Mouse (Mus musculus) heart, postnatal 0 days (tissue): ENCODE data around the gene Crtc1. TPM values are rescaled to one million over a fixed set of nuclear protein-coding genes. Genes with fewer than 3 reads are reported as not detected.

Experiments
- ATAC-seq: fragments of 200-750 bp; cut with Nextera tagmentation; 2 replicates; pipeline ENCODE4 v1.8.0; 2017; ENCODE audit warnings: low read depth, moderate number of reproducible peaks, moderate library complexity; ENCODE audit not compliant: insufficient read depth
- DNase-seq: peaks from one replicate; pipeline ENCODE4 v3.0.0-alpha.2; 2016; ENCODE audit warnings: low spot score
- H3K27ac ChIP-seq: fragments of 300-500 bp; sonication (generic); 2 replicates; pipeline ENCODE4 v1.5.1; 2014; ENCODE audit warnings: low read depth, mild to moderate bottlenecking
- H3K27me3 ChIP-seq: fragments of 300-500 bp; sonication (generic); 2 replicates; pipeline ENCODE4 v1.6.1; 2014; ENCODE audit warnings: low read length, mixed read lengths; ENCODE audit not compliant: control insufficient read depth, insufficient read depth
- H3K36me3 ChIP-seq: fragments of 300-500 bp; sonication (generic); replicated peaks from 2 replicates; pipeline ENCODE4 v1.6.1; 2014; ENCODE audit warnings: low read length, mixed read lengths; ENCODE audit not compliant: control insufficient read depth, insufficient read depth
- H3K4me1 ChIP-seq: fragments of 300-500 bp; sonication (generic); 2 replicates; pipeline ENCODE4 v1.6.1; 2014; ENCODE audit warnings: antibody characterized with exemption; ENCODE audit not compliant: control insufficient read depth, insufficient read depth
- H3K4me2 ChIP-seq: fragments of 300-500 bp; sonication (generic); 2 replicates; pipeline ENCODE4 v1.6.1; 2014; ENCODE audit warnings: low read depth, mild to moderate bottlenecking, low read length, moderate library complexity
- H3K4me3 ChIP-seq: fragments of 300-500 bp; sonication (generic); 2 replicates; pipeline ENCODE4 v1.5.1; 2014; ENCODE audit warnings: low read depth, low read length
- H3K9ac ChIP-seq: fragments of 300-500 bp; sonication (generic); replicated peaks from 2 replicates; pipeline ENCODE4 v1.6.1; 2014; ENCODE audit warnings: low read depth, low read length, mixed read lengths
- H3K9me3 ChIP-seq: fragments of 300-500 bp; sonication (generic); replicated peaks from 2 replicates; pipeline ENCODE4 v1.6.1; 2016; ENCODE audit warnings: low read length; ENCODE audit not compliant: control insufficient read depth
- CTCF ChIP-seq: IDR thresholded peaks from 2 replicates; pipeline ENCODE4 v1.5.1; 2016; ENCODE audit warnings: antibody characterized with exemption, control low read depth, low read depth
- EP300 ChIP-seq: IDR thresholded peaks from 2 replicates; pipeline ENCODE4 v1.6.1; 2016; ENCODE audit warnings: antibody characterized with exemption, low read depth
- WGBS: fragments of 180-500 bp; shearing (Covaris S2); extraction: QIAGEN DNeasy Blood & Tissue Kit; methylation state at CpG from one replicate; pipeline ENCODE4 v1.1.7; 2014; 5-methylcytosine and 5-hydroxymethylcytosine counted together
- polyA plus RNA-seq: library from polyadenylated mRNA; unstranded; fragments of >200 nt; fragmentation: Nextera tagmentation; extraction: Ambion mirVana; gene quantifications from 2 replicates; pipeline ENCODE4 v1.2.1, GENCODE M21; 2015
- total RNA-seq: library from RNA; depleted of rRNA; stranded (reverse); fragments of >200 nt; gene quantifications from 2 replicates; pipeline ENCODE4 v1.2.3, GENCODE M21; 2014; ENCODE audit warnings: low replicate concordance; rRNA removed

The Crtc1 gene
- total RNA-seq (6.0 and 6.5 TPM in 2 replicates), polyA plus RNA-seq (6.0 and 6.9 TPM in 2 replicates)

DNA sequence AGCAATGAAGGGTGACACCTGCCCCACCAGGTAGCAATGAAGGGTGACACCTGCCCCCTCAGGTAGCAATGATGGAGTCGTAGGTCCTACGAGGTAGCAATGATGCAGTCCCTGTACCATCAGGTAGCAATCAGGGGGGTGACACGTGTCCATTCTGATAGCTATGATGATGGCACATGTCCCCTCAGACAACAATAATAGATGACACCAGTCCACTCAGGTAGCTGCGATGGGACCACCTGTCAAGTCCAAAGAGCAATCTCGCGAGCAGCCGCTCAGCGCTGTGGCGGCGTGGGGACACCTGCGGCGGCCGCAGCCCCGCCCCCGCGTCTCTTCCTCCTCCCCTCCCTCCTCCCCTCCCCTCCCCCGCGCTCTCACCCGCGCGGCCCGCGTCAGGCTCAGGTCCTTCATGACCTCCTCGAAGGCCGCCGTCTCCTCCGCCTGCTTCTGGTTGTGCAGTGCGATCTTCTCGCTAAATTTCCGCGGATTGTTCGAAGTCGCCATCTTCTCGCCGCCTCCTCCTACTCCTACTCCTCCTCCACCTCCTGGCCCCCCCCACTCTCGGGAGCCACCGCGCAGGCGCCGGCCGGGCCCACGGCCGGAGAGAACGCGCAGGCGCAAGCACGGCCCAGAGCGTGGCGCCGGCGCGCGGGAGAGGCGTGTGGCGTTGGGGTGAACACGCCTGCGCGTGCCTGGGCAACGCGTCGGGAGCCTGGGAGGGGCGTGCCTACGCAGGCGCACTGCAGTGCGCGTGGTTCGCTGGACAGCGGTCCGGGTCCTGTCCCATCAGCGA lies at the start of gene Crtc1:
Gene Crtc1, minus strand, starts transcription at position 525 of the 793 bp plus-strand sequence.
- peak within 1 kb of the TSS; percentile 61 for H3K9ac ChIP-seq
- TF ChIP-seq CTCF = no peak
- no peak for TF ChIP-seq EP300
- H3K4me3 ChIP-seq = peak within 1 kb of the TSS; percentile 82
- H3K4me2 ChIP-seq = peak within 1 kb of the TSS; percentile 84
- H3K9me3 ChIP-seq = no peaks in the 10 kb centered on the region
- DNase-seq (peak; percentile 95), ATAC-seq (peak; percentile 99)
- H3K36me3 ChIP-seq = no peaks in the 10 kb centered on the region
- no peaks in the 10 kb centered on the region for H3K27me3 ChIP-seq
- H3K4me1 ChIP-seq = peaks cover 8% of the 10 kb centered on the region
- under 1% methylated on average over 67 of the region's 70 CpGs for WGBS
- 0 out of 2 replicates have a peak within 1 kb of the TSS, but pooled peaks have one; percentile 43 for H3K27ac ChIP-seq

DNA sequence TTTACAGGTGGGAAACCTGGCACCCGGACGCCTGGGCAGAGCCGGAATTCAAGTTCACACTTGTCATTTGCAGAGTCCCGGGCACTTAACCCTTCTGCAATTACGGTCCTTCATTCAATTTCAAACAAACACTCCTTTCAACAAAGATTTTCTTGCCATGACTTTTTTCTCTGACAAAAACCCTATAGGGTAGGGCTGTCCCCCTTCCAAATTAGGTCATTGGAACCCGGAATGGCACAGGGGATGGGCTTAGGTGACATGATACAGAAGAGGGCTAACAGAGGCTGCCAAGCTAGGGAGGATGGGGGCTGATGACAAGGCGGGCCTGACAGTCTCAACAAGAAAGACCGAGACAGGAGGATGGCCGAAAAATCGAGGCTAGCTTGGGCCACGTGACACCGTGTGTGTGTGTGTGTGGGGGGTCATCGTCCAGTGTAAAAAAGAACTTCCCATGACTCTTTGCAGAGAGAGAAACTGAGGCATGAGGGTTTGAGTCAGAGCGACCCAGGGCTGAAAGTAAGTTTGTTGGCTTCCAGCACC lies 49.6 kb upstream of the Crtc1 start:
- no peak for DNase-seq
- 5% methylated on average over 14 of the region's 14 CpGs for WGBS
- no peak for ATAC-seq
- Histone ChIP-seq H3K27me3 (peaks cover 98% of the 10 kb centered on the region), H3K9me3 (no peaks in the 10 kb centered on the region), H3K36me3 (no peaks in the 10 kb centered on the region), H3K9ac (no peak overlapping the region; the same call in 1 of the 2 replicates), H3K4me1 (peaks cover 27% of the 10 kb centered on the region), H3K27ac (no peak overlapping the region), H3K4me2 (peak overlapping the region; percentile 59), H3K4me3 (peak overlapping the region; percentile 38)
- no peak for TF ChIP-seq CTCF
- no peak for TF ChIP-seq EP300

DNA sequence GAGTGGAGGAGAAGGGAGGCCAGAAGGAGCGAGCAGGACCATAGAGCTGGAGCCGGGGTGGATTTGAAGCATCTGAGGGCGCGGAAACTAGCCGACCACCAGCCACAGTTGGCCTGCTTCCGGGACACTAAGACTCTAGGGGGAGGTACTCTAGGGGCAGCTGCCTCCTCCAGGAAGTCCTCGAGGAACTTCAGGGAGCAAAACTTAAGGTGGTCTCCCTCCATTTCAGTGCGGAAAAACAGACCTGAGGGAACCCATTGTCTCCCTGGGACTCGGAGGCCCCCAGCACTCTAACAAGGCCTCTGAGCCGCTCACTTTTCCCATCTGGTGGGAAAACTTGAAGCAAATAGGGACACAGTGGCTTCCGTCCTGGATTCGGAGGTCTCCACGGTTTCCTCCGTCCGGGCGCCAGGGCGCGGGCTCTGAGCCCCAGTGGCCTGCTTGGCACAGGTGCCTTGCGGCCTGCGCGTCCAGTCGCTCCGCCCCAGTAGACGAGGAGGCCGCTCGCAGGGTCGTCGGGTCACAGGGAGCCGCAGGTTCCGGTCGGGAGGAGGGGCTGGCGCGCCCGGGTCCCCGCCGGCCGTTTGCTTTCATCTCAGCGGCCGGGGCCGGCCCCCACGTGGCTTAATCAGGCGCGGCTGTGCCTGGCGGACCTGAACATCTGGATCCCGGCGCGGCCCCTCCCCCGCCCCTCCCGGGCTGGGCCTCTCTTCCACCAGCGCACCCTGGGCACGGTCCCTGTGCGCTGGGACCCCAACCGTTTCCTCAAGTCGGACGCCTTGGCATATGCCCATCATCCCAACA lies 48.8 kb upstream of the Crtc1 start:
- Histone ChIP-seq H3K36me3 (no peaks in the 10 kb centered on the region), H3K4me1 (peaks cover 20% of the 10 kb centered on the region), H3K27me3 (peaks cover 98% of the 10 kb centered on the region), H3K4me3 (peak overlapping the region; percentile 38), H3K27ac (no peak overlapping the region), H3K9ac (no peak overlapping the region), H3K4me2 (peak overlapping the region; percentile 57), H3K9me3 (no peaks in the 10 kb centered on the region)
- TF ChIP-seq CTCF (no peak), EP300 (no peak)
- 3% methylated on average over 54 of the region's 55 CpGs for WGBS
- DNase-seq (no peak), ATAC-seq (no peak)

DNA sequence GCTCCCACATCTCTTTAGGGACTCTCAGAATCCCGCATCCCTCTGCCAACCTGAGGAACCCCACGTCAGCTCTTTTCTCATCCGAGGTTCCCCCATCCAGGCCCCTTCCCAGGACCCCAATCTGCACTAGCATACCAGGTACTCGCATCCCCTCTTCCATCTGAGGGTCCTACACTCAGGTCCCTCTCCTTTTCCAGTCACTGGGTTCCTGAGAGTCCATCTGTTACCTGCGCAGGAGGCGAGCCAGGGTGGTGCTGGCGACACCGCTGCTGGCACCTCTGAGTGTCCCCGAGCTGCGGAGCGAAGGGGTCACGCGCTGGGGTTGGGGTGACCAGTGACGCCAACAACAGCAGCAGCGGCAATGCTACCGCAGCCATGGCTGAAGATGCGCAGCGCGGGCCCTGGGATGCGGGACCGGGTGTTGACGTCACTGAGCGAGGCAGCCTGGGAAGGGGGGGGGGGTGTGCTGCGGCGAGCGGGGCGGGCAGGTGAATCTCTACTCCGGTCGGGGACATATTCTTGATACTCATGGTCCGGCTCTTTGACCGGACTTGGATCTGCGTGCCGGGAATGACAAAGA lies 47.7 kb upstream of the Crtc1 start, which contains the start of gene Tmem59l:
Gene Tmem59l, minus strand, starts transcription at position 418 of the 580 bp plus-strand sequence.
- TF ChIP-seq EP300 = no peak
- H3K9ac ChIP-seq = no peak within 1 kb of the TSS
- peak within 1 kb of the TSS; percentile 38 for H3K4me3 ChIP-seq
- 8% methylated on average over 33 of the region's 33 CpGs for WGBS
- ATAC-seq (no peak), DNase-seq (no peak)
- peaks cover 95% of the 10 kb centered on the region for H3K27me3 ChIP-seq
- no peak within 1 kb of the TSS for H3K27ac ChIP-seq
- peaks cover 15% of the 10 kb centered on the region for H3K4me1 ChIP-seq
- H3K36me3 ChIP-seq = no peaks in the 10 kb centered on the region
- peak within 1 kb of the TSS; percentile 57 for H3K4me2 ChIP-seq
- H3K9me3 ChIP-seq = no peaks in the 10 kb centered on the region

DNA sequence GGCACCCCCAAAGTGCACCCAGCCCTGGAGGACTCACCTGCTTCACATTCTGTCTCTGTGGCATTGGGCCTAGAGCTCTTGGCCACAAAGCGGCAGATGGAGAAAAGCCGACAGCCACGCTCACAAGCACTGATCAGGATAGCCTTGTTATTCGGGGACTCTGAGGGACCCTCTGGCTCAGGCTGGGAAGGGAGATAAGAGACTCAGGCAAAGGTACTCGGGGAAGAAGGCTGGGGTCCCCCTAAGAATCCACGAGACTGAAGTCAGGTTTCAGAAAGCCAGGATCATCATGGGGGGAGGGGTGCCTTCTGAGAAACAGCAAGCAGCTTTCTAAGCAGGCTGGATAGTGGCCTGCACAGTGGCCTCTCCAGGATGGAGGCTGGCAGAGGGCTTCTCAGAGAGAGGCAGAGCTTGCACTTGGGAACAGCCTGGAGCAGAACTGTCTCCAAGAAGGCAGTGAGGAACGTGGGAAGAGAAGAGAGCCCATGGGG lies 46.9 kb upstream of the Crtc1 start:
- no peak for ATAC-seq
- no peak overlapping the region for H3K9ac ChIP-seq
- H3K9me3 ChIP-seq = no peaks in the 10 kb centered on the region
- peaks cover 94% of the 10 kb centered on the region for H3K27me3 ChIP-seq
- no peak overlapping the region for H3K4me2 ChIP-seq
- no peak overlapping the region for H3K4me3 ChIP-seq
- DNase-seq = no peak
- no peak for TF ChIP-seq CTCF
- TF ChIP-seq EP300 = no peak
- peaks cover 15% of the 10 kb centered on the region for H3K4me1 ChIP-seq
- H3K27ac ChIP-seq = no peak overlapping the region
- 52% methylated on average over 7 of the region's 7 CpGs for WGBS
- no peaks in the 10 kb centered on the region for H3K36me3 ChIP-seq
